Mouse (Mus musculus) retina, embryonic 14.5 days (tissue): Measurements from ENCODE around the gene Tacc2.
"Not testable (repeated sequence)": the region's sequence is repeated elsewhere in the genome, so short reads cannot be mapped to it uniquely, and the experiment has no call there.

Source experiments
- DNase-seq: peaks from one replicate; pipeline ENCODE4 v3.0.0-alpha.2; 2015; ENCODE audit warnings: low spot score

Gene Tacc2

DNA sequence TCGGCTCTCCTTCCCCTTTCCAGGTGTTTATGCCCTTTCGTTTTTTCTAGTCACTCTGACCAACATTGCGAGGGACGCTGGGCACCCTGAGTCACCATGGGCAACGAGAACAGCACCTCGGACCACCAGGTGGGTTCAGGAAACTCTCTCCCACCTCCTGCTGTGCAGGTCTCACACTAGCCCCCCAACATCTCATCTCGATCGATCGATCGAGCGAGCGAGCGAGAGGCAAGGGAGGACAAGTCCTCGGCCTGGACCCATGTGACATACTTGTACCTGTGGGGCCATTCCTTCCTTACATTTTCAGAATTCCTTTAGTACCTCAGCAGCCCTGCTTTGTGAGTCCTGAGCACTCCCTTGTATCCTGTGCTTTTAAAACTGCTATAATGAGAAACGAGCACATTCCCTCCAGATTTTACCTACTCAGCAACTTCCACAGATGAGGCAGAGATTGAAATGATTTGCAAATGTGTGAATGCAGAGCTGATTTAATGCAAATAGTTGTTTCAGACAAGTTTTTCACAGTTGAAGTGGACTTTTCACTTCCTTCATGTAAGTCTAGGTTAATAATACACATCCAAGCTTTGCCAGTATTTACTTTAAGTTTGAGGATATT is at the start of gene Tacc2:
TSS of gene Tacc2 (plus strand) at position 51 of the 616 bp plus-strand sequence.
- DNase-seq = no peak

GRCm38 (mm10) chr7:130531138-130531537 is 46.1 kb upstream of the Tacc2 start:
- DNase-seq = not testable (repeated sequence)

DNA sequence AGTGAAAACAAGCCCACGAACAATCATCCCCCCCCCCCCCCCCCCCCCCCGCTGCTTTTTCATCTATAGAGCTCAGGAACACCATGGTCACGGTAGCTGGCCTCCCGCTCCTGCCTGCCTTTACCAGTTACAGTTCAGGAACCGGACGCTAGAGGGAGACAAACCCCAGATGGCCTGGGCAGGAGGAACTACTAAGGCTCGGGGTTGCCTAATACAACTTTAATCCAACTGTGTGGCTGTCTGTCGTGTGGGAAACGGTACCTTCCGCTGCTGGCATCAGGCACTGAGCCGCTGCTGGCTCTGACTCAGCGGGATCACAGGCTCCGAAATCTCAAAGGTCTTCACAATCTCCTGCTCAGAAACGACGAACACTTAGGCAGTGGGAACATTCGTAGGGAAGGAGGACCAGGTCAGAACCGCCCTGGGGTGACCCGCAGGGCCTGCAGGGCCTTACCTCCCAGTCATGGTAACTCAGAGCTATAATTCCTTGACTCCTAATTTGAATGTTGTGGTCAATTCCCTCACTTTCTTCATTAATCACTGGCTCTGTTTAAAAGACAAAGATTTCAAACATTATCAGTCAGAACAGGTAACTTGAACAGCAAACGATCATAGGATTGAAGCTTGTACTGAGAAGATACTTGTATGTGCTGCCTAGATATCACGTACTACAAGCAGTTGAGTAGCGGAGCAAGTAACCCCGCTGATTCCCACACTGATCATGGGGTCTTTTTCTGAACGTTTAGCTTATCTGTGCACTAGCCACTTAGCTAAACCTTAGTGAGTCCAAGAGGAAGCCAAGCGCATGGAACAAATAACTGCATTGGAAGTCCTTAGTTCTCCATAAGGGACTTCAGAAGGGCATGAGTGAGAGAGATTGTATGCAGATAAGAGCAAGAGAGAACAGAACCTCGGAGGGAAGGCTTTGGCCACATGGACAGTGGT is 43.6 kb upstream of the Tacc2 start:
- peak; percentile 92 for DNase-seq

- DNase-seq = no peak
Observed at GRCm38 (mm10) chr7:130535174-130535573, 42.1 kb upstream of the Tacc2 start.

DNA sequence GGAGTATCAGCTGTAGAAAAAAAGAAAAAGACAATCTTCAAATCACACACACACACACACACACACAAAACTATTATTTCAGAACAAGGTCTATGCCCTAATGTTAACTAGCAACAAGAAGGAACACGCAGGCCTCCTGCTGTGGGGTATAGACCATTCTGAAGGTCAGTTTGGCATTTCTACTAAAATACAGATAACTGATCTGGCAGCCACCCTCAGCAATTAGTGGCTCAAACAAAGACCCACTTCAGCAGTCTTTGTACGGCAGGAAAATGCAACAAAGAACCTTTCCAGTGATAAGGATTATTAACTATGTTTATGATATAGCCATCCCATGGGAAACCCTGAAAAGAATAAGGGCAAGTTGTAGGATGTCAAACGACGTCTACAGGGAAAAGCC is 40.2 kb upstream of the Tacc2 start:
- DNase-seq = no peak

- DNase-seq = no peak
Observed at GRCm38 (mm10) chr7:130540176-130540575, 37.1 kb upstream of the Tacc2 start.

- no peak for DNase-seq
Observed at GRCm38 (mm10) chr7:130543181-130543580, 34.1 kb upstream of the Tacc2 start.

- no peak for DNase-seq
Observed at GRCm38 (mm10) chr7:130545401-130545800, 31.8 kb upstream of the Tacc2 start.

- DNase-seq = no peak
Observed at GRCm38 (mm10) chr7:130545893-130546292, 31.3 kb upstream of the Tacc2 start.

DNA sequence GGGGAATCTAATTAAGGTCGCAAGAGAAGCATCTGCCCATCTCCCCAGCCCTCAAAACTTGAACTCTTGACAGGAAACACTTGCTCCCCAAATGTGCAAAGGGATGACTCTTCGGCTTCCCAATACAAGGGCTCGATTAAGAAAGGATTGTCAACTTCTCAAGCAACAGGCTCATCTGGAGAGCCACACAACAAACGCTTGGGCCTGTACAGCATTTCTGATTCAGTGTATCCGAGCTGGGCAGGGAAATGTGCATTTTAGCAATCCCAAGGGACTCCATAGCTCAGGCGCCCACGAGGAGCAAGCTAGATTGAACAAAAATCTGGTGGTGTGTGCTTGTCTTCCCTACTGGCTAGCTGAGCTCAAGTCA is 30.8 kb upstream of the Tacc2 start:
- peak; percentile 14 for DNase-seq

GRCm38 (mm10) chr7:130546791-130547484 is 30.3 kb upstream of the Tacc2 start:
- peak; percentile 94 for DNase-seq

- DNase-seq = no peak
Observed at GRCm38 (mm10) chr7:130547635-130548175, 29.5 kb upstream of the Tacc2 start.

- peak; percentile 63 for DNase-seq
Observed at GRCm38 (mm10) chr7:130552780-130553179, 24.5 kb upstream of the Tacc2 start.

DNA sequence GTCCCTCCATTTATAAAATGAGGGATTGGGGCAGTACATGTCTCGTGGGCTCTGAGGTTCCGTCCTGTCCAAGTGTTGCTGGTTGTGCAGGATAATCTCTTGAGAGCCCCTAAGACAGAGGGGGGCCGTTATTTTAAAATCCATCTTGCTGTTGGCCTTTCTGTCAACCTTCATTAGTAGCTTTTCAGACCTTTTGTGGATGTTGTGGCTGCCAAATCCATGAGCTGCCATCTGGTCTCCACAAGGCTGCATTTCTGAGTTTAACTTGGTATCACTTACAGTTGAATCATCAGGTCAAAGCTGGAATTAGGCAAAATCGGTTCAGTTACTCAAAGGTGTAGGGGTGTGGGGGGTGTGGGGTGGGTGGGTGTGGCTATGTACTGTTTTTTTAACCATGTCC is 23.9 kb upstream of the Tacc2 start:
- DNase-seq = peak; percentile 26

GRCm38 (mm10) chr7:130555597-130555996 is 21.6 kb upstream of the Tacc2 start:
- no peak for DNase-seq

DNA sequence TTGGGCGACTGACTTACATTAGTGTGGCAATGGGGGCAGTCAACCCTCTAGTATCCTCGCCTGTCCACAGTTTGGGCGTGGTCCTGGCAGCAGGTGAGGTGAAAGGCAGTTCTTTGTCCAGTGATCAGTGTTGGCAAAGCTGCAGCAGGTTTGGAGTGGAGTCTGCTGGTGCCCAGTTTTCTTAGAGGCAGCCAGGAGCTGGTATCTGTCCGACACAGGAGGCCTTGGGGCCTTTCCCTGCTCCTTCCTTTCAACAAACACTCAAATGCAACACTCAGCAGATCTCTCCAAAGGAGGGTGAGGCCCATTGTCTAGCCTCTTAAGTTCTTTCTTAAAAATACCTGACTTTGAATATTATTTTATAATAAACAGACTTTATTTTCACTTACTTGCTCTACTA is 18.6 kb upstream of the Tacc2 start:
- DNase-seq = no peak

- no peak for DNase-seq
Observed at GRCm38 (mm10) chr7:130560933-130561332, 16.3 kb upstream of the Tacc2 start.

DNA sequence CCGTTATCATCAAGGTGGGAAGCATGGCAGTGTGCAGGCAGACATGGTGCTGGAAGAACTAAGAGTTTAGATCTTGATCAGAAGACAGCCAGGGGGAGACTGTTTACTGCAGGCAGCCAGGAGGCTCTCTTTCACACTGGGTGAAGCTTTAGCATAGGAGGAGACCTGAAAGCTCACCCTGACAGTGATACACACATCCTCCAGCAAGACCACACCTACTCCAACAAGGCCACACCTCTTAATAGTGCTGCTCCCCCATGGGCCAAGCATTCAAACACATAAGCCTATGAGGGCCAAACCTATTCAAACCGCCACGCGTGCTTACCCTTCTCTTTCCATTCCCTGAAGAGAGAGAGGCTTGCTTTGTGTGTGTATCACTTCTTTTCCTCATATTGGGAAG is 14.0 kb upstream of the Tacc2 start:
- no peak for DNase-seq

DNA sequence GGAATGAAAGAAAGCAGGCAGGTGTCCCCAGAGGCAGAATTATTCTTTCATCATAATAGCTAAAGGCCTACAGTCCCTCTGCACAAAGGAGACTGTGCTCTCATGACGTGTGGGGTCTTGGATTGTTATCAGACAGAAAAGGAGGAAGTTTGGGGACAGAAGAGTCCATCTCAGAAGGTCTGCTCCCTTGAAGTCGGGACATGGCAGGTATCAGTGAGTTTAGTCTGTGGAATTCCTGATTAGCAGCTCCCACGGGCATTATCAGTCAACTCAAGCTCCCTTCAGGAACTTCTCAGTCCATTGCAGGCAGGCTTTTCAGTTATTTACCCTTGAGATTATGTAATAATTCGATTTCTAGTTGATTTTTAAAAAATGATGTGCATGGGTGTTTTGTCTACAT is 13.4 kb upstream of the Tacc2 start:
- no peak for DNase-seq

DNA sequence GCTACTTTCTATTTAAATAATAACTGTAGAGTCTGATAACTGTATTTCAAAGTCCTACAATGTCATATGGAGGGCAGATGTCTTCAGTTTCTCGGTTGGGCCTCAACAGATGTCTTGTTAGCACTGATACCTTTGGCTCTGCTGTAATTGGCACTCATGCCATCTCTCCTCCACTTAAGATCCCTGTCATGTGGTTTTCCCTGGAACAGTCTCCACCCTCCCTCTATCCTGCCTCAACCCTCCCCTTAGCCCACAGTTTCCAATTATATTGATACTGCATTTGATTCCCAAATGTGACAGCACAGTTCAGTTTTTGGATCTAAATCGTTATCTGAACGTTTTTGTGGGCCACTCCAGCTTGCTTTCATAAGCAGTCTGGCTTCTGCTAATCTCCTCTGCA is 12.6 kb upstream of the Tacc2 start:
- DNase-seq = no peak

DNA sequence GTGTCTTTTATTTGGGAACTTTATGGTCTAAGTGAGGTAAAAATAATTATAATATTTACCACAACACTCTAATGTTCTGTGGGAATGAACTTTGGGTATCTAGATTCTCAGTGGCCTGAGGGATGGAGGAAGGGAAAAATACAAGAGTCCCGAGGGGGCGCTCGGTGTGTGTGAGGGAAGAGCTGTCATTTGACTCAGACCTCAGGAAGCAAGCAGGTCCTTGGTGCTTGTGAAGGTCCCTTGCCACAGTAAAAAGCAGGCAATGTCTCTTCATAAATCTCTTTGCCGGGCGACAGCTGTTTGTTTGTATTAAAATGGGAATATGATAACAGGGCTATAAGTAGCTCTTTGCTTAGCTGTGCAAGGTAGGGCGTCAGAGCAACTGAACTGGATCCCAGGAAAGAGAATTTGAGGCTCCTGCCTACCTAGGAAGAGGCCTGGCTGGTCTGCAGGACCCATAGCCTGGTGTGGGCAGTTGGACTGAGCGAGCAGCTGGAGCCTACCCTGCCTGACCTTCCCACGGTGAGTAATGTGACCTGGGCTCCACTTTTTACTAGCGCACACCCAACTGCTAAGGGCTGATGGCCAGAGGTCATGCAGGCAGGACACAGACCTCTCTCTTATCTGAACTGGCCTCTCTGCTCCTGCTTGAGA is 8.3 kb upstream of the Tacc2 start:
- DNase-seq = no peak

DNA sequence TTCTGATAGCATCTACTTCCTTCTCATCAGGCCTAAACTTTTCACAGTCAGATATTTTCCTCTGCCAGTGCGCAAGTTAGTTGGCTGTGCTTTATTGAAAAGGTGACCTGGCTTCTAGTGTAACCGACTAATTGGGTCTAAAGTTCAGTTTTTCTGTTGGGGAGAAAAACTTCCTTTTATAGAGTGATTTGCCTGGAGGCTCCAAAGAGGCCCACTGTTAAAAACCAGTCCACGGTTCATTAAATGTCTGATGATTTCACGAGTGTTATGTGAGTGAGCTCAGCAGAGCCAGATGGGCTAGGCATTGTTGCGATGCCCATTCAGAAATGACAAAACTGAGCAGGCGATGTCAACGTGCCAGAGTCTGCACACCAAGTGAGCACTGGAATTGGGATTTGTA is 6.8 kb upstream of the Tacc2 start:
- no peak for DNase-seq
